Mouse (Mus musculus) T-cell, adult 2 months (primary cell): ENCODE measurements around the gene Tmeff2.

Experiments used
- DNase-seq: peaks from one replicate; pipeline ENCODE4 v3.0.0; 2022; ENCODE audit warnings: low spot score

Gene Tmeff2

DNA sequence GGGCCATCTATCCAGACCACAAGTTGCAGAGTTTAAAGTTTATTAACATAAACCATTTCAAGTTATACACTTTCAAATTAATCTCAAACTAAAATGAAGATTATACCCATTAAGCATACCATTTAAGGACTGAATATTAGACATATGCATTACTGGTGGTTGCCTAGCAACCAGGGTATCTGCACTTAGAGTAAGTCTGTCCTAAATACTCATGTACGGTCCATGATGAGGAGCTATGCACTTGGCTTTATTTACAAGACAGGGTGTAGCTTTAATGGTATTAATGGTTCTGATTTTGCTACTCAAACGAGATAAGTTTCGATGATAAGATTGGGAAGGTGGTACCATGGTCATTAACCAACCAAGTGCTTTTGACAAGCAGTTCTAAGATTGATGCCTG lies 315.2 kb downstream of the Tmeff2 start:
- no peak for DNase-seq

DNA sequence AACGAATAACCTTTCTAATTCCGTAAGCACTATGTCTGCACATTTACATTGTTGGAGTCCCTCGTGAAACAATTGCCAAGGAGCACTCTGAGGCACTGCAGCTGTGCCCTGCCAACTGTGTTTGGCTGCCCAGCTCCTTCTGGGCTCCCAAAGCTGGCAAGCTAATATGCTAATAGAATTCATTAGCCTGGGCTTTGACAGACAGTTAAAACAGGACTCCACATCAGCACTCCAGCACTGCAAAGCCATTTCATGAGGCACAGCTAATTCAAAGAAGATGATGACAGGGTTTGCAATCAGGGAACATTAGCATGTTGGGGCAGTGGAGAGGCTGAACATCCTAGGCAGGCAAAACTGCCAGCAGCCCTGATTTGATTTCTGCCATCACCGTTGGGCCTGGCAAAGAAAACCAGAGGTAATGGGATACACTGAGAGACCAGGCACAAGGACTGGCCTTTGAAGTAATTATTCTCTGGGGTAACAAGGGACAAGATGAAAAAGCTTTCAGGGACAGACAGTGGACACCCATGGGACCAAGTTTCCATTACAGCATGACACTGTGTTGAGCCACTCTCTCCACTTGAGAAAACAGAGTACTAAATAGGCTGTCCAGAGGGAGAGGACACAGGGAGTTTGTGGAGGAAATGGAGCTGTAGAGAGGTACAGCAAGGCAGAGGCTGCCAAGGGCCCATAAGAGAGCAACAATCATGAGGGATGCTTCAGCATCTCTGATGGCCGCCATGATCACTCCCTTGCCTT lies 316.0 kb downstream of the Tmeff2 start:
- DNase-seq, result no peak

DNA sequence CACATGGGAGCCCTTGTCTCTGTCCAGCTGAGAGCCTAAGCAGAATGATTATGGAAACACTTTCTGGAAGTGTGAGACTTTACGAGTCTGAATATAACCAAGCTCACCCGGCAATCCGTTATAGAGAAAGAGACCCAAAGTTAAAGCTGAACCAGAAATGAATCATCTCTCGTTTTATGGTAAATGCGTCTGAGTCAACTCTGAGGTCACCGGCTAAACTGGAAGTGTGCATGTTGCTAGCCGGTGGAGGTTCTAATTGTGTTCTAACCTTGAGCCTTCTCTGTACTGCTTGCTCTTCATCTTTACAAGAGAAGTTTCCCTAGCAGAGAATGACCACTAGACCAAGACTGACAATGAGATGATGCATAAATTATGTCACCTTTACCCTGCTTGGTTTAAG lies 316.8 kb downstream of the Tmeff2 start:
- DNase-seq, result no peak

DNA sequence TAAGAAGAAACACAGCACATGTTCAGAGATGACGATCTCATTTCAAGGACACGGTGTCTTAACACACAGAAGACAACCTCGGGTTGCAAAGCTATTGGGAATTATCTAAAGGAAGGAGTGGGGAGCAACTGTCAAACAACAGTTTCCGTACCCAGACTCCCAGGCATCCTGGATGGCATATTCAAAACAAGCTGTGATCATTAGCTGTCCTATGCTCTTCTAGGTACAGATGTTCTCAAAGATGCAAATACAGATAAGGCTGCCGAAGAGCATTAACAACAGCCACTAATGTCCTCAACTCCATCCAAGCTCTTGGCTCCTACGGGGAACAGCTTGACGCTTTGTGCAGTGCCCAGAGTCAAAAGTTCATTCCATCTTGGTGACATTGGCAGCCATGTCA lies 324.7 kb downstream of the Tmeff2 start:
- no peak for DNase-seq
